Mouse (Mus musculus) midbrain, embryonic 10.5 days (tissue): ENCODE results near the gene Trcg1. TPM values are rescaled to one million over a fixed set of nuclear protein-coding genes. Genes with fewer than 3 reads are reported as not detected.

Experiments used
- DNase-seq: peaks from one replicate; pipeline ENCODE4 v3.0.0-alpha.2; 2017; ENCODE audit warnings: low spot score
- H3K27ac ChIP-seq: fragments of 300-500 bp; sonication (generic); replicated peaks from 2 replicates; pipeline ENCODE4 v1.5.1; 2016; ENCODE audit warnings: mild to moderate bottlenecking
- H3K27me3 ChIP-seq: fragments of 300-500 bp; sonication (generic); 2 replicates; pipeline ENCODE4 v1.6.1; 2016; ENCODE audit warnings: low read depth, mild to moderate bottlenecking; ENCODE audit not compliant: poor library complexity, severe bottlenecking
- H3K36me3 ChIP-seq: fragments of 300-500 bp; sonication (generic); 2 replicates; pipeline ENCODE4 v1.6.1; 2016; ENCODE audit warnings: mild to moderate bottlenecking, moderate library complexity
- H3K4me1 ChIP-seq: fragments of 300-500 bp; sonication (generic); 2 replicates; pipeline ENCODE4 v1.6.1; 2016
- H3K4me3 ChIP-seq: fragments of 300-500 bp; sonication (generic); 2 replicates; pipeline ENCODE4 v1.5.1; 2016; ENCODE audit warnings: mild to moderate bottlenecking, moderate library complexity
- H3K9me3 ChIP-seq: fragments of 300-500 bp; sonication (generic); replicated peaks from 2 replicates; pipeline ENCODE4 v1.6.1; 2016; ENCODE audit warnings: mild to moderate bottlenecking
- WGBS: fragments of 180-500 bp; shearing (Covaris S2); methylation state at CpG from one replicate; pipeline ENCODE4 v1.1.7; 2016; 5-methylcytosine and 5-hydroxymethylcytosine counted together
- polyA plus RNA-seq: library from polyadenylated mRNA; unstranded; fragments of >200 nt; fragmentation: Nextera tagmentation; extraction: Ambion mirVana; gene quantifications from 2 replicates; pipeline ENCODE4 v1.2.1, GENCODE M21; 2016

The Trcg1 gene
- polyA plus RNA-seq, 1 experiment from 2014 or later = not detected

GRCm38 (mm10) chr9:57256861-57257260 is 20.5 kb downstream of the Trcg1 start:
- H3K36me3 ChIP-seq = peaks cover 70% of the 10 kb centered on the region
- 94% methylated on average over 11 of the region's 11 CpGs for WGBS

GRCm38 (mm10) chr9:57257627-57258026 is 21.3 kb downstream of the Trcg1 start:
- H3K4me1 ChIP-seq = peaks cover 25% of the 10 kb centered on the region
- peaks cover 63% of the 10 kb centered on the region for H3K36me3 ChIP-seq
- WGBS = 92% methylated on average over 9 of the region's 9 CpGs
- peaks cover 12% of the 10 kb centered on the region; the same call in 1 of the 2 replicates for H3K27me3 ChIP-seq
- DNase-seq = no peak
- peak overlapping the region; percentile 18; the same call in 1 of the 2 replicates for H3K27ac ChIP-seq
- no peaks in the 10 kb centered on the region for H3K9me3 ChIP-seq
- no peak overlapping the region for H3K4me3 ChIP-seq

More at GRCm38 (mm10) chr9:57256861-57257260, 20.5 kb downstream of the Trcg1 start:
- peaks cover 19% of the 10 kb centered on the region for H3K4me1 ChIP-seq
- H3K4me3 ChIP-seq = no peak overlapping the region
- no peak overlapping the region for H3K27ac ChIP-seq
- peaks cover 12% of the 10 kb centered on the region; the same call in 1 of the 2 replicates for H3K27me3 ChIP-seq
- no peaks in the 10 kb centered on the region for H3K9me3 ChIP-seq
- no peak for DNase-seq

DNA sequence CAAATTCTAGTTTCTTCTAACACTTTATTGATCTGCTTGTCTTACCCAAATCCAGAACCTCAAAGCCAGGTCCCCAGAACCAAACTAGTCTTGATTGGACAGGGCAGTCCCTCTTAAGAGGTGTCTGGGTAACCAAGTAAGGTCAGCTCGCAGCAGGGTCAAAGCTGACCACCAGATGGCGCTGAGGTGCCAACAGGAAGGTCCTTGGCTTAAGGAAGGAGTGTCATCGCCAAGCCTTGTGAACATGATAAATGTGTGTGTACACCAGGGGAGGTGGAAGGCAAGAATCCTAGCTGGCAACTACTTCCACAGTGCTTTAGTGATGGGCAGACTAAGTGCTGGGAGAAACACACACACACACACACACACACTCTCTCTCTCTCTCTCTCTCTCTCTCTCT is 23.4 kb downstream of the Trcg1 start:
- peaks cover 42% of the 10 kb centered on the region for H3K36me3 ChIP-seq
- WGBS = 14% methylated on average over 3 of the region's 3 CpGs
- no peaks in the 10 kb centered on the region for H3K9me3 ChIP-seq
- H3K27me3 ChIP-seq = peaks cover 31% of the 10 kb centered on the region
- H3K4me3 ChIP-seq = no peak overlapping the region
- no peak overlapping the region for H3K27ac ChIP-seq
- DNase-seq = peak; percentile 86
- peaks cover 26% of the 10 kb centered on the region for H3K4me1 ChIP-seq

GRCm38 (mm10) chr9:57260940-57261339 is 24.6 kb downstream of the Trcg1 start:
- no peak overlapping the region for H3K27ac ChIP-seq
- no peak for DNase-seq
- H3K27me3 ChIP-seq = peaks cover 43% of the 10 kb centered on the region
- no peaks in the 10 kb centered on the region for H3K9me3 ChIP-seq
- H3K36me3 ChIP-seq = peaks cover 31% of the 10 kb centered on the region
- H3K4me3 ChIP-seq = peak overlapping the region; percentile 90
- WGBS = 24% methylated on average over 12 of the region's 12 CpGs
- H3K4me1 ChIP-seq = peaks cover 35% of the 10 kb centered on the region

GRCm38 (mm10) chr9:57261516-57261912 is 25.2 kb downstream of the Trcg1 start:
- under 1% methylated on average over 26 of the region's 26 CpGs for WGBS
- Histone ChIP-seq H3K4me1 (peaks cover 40% of the 10 kb centered on the region), H3K27ac (peak overlapping the region; percentile 91), H3K4me3 (peak overlapping the region; percentile 90), H3K27me3 (peaks cover 48% of the 10 kb centered on the region), H3K9me3 (no peaks in the 10 kb centered on the region), H3K36me3 (peaks cover 25% of the 10 kb centered on the region)
- peak; percentile 42 for DNase-seq

GRCm38 (mm10) chr9:57261913-57262794 is 25.8 kb downstream of the Trcg1 start, which contains the start of gene 1700017B05Rik:
TSS of gene 1700017B05Rik (minus strand) at chr9:57262612.
- under 1% methylated on average over 84 of the region's 87 CpGs for WGBS

GRCm38 (mm10) chr9:57262795-57263684 is 26.7 kb downstream of the Trcg1 start:
- H3K27ac ChIP-seq = peak overlapping the region; percentile 91
- H3K4me3 ChIP-seq = peak overlapping the region; percentile 90
- no peaks in the 10 kb centered on the region for H3K9me3 ChIP-seq
- peaks cover 10% of the 10 kb centered on the region for H3K36me3 ChIP-seq
- H3K27me3 ChIP-seq = peaks cover 50% of the 10 kb centered on the region
- 50% methylated on average over 13 of the region's 13 CpGs for WGBS
- DNase-seq = no peak
- peaks cover 56% of the 10 kb centered on the region for H3K4me1 ChIP-seq

More at GRCm38 (mm10) chr9:57261913-57262794, 25.8 kb downstream of the Trcg1 start, which contains the start of gene 1700017B05Rik:
- no peaks in the 10 kb centered on the region for H3K9me3 ChIP-seq
- peaks cover 19% of the 10 kb centered on the region for H3K36me3 ChIP-seq
- DNase-seq = peak; percentile 80
- H3K27me3 ChIP-seq = peaks cover 50% of the 10 kb centered on the region
- peaks cover 47% of the 10 kb centered on the region for H3K4me1 ChIP-seq
- peak within 1 kb of the TSS; percentile 91 for H3K27ac ChIP-seq
- peak within 1 kb of the TSS; percentile 90 for H3K4me3 ChIP-seq

GRCm38 (mm10) chr9:57265125-57265524 is 28.8 kb downstream of the Trcg1 start:
- H3K4me1 ChIP-seq = peaks cover 74% of the 10 kb centered on the region
- no peak overlapping the region for H3K27ac ChIP-seq
- no peak for DNase-seq
- H3K4me3 ChIP-seq = no peak overlapping the region
- H3K36me3 ChIP-seq = no peaks in the 10 kb centered on the region
- 72% methylated on average over 5 of the region's 5 CpGs for WGBS
- no peaks in the 10 kb centered on the region for H3K9me3 ChIP-seq
- peaks cover 48% of the 10 kb centered on the region for H3K27me3 ChIP-seq

DNA sequence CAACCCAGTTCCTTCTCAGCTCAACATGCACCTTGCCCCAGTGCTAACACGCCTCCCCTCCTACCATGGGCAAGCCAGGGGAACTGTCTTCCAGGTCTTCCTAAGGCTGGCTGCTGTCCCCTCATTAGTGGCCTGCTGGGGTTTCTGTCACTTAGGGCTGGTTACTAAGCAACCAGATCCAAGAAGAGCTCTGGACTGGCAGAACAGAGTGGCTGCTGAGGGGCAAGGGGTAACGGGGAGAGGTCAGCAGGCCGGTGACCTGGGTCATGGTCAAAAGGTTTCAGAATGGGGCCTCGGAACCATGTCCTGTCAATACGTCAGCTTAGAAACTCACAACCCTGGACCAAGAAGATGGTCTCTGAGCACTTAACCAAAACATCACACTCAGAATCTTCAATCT is 31.1 kb downstream of the Trcg1 start:
- WGBS = 5% methylated on average over 5 of the region's 5 CpGs
- peaks cover 38% of the 10 kb centered on the region for H3K27me3 ChIP-seq
- H3K36me3 ChIP-seq = no peaks in the 10 kb centered on the region
- H3K9me3 ChIP-seq = no peaks in the 10 kb centered on the region
- peak; percentile 59 for DNase-seq
- H3K27ac ChIP-seq = peak overlapping the region; percentile 59; the same call in 1 of the 2 replicates
- H3K4me3 ChIP-seq = peak overlapping the region; percentile 14; the same call in 1 of the 2 replicates
- peaks cover 74% of the 10 kb centered on the region for H3K4me1 ChIP-seq

GRCm38 (mm10) chr9:57268078-57268477 is 31.7 kb downstream of the Trcg1 start:
- 0 out of 2 replicates have a peak overlapping the region, but pooled peaks have one; percentile 2 for H3K27ac ChIP-seq
- 34% methylated on average over 10 of the region's 10 CpGs for WGBS
- peaks cover 36% of the 10 kb centered on the region for H3K27me3 ChIP-seq
- H3K9me3 ChIP-seq = no peaks in the 10 kb centered on the region
- peaks cover 76% of the 10 kb centered on the region for H3K4me1 ChIP-seq
- no peak overlapping the region for H3K4me3 ChIP-seq
- DNase-seq = no peak
- H3K36me3 ChIP-seq = no peaks in the 10 kb centered on the region

GRCm38 (mm10) chr9:57268575-57268974 is 32.2 kb downstream of the Trcg1 start:
- Histone ChIP-seq H3K27me3 (peaks cover 31% of the 10 kb centered on the region), H3K27ac (no peak overlapping the region), H3K4me3 (no peak overlapping the region), H3K36me3 (no peaks in the 10 kb centered on the region), H3K4me1 (peaks cover 78% of the 10 kb centered on the region), H3K9me3 (no peaks in the 10 kb centered on the region)
- 25% methylated on average over 3 of the region's 3 CpGs for WGBS
- no peak for DNase-seq

DNA sequence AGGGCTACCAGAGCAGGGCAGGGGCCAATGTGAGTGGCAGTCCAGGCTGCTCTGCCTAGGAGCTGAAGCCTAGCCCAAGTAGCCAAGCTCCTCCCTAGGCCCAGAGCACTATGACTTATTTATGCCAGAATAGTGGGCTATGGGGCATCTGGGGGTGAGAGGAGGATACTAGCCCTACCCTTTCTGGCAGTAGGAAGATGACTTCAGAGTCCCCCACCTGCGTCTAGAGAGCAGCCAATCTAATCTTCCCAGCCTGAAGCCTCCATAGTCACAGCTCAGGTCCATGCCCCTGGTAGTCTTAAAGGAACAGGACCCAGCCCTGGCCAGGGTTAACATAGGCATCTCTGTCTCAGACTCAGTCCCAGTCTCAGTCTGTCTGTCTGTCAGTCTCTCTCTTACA is 33.0 kb downstream of the Trcg1 start:
- H3K4me3 ChIP-seq = no peak overlapping the region
- DNase-seq = no peak
- peaks cover 23% of the 10 kb centered on the region for H3K27me3 ChIP-seq
- H3K27ac ChIP-seq = 0 out of 2 replicates have a peak overlapping the region, but pooled peaks have one; percentile 42
- H3K9me3 ChIP-seq = no peaks in the 10 kb centered on the region
- H3K36me3 ChIP-seq = no peaks in the 10 kb centered on the region
- 56% methylated on average over 1 of the region's 1 CpGs for WGBS
- H3K4me1 ChIP-seq = peaks cover 86% of the 10 kb centered on the region
